Mouse (Mus musculus) cortical plate, adult 2 months (tissue): Measurements from ENCODE around the gene Nprl3. TPM values are rescaled to one million over a fixed set of nuclear protein-coding genes. Genes with fewer than 3 reads are reported as not detected.

Experiments used
- H3K27ac ChIP-seq: fragments of 200-500 bp; 2 replicates; pipeline ENCODE4 v1.5.1; 2012; ENCODE audit warnings: low read length, control low read depth, inconsistent platforms; ENCODE audit not compliant: insufficient read depth
- H3K4me1 ChIP-seq: fragments of 200-500 bp; 2 replicates; pipeline ENCODE4 v1.6.1; 2011; ENCODE audit warnings: low read length; ENCODE audit not compliant: control insufficient read depth, insufficient read depth
- H3K4me3 ChIP-seq: fragments of 200-500 bp; 2 replicates; pipeline ENCODE4 v1.5.1; 2011; ENCODE audit warnings: mild to moderate bottlenecking, low read length, control low read depth; ENCODE audit not compliant: insufficient read depth
- CTCF ChIP-seq: fragments of 200-500 bp; IDR thresholded peaks from 2 replicates; pipeline ENCODE4 v1.5.1; 2011; ENCODE audit warnings: mild to moderate bottlenecking, control low read depth, low read length; ENCODE audit not compliant: insufficient read depth; ENCODE audit errors: extremely low read depth
- POLR2A ChIP-seq: fragments of 200-500 bp; IDR thresholded peaks from 2 replicates; pipeline ENCODE4 v1.6.1; 2011; ENCODE audit warnings: mild to moderate bottlenecking, low read length, control low read depth; ENCODE audit not compliant: insufficient read depth; ENCODE audit errors: extremely low read depth
- polyA plus RNA-seq: library from polyadenylated mRNA; depleted of rRNA; stranded (reverse); fragments of >200 nt; gene quantifications from 2 replicates; pipeline ENCODE4 v1.2.3, GENCODE M21; 2012

The Nprl3 gene
- polyA plus RNA-seq, 1 experiment = 78.7 TPM

- H3K27ac ChIP-seq = no peak overlapping the region
- H3K4me3 ChIP-seq = no peak overlapping the region
- TF ChIP-seq CTCF (no peak), POLR2A (no peak)
- no peaks in the 10 kb centered on the region for H3K4me1 ChIP-seq
These were observed 73.4 kb downstream of the Nprl3 start for GRCm38 (mm10) chr11:32194086-32194485.

- no peaks in the 10 kb centered on the region for H3K4me1 ChIP-seq
- H3K4me3 ChIP-seq = no peak overlapping the region
- TF ChIP-seq POLR2A = no peak
- no peak for TF ChIP-seq CTCF
- H3K27ac ChIP-seq = no peak overlapping the region
These were observed 74.4 kb downstream of the Nprl3 start for GRCm38 (mm10) chr11:32193156-32193555.

GRCm38 (mm10) chr11:32190603-32191110, 76.8 kb downstream of the Nprl3 start:
- TF ChIP-seq POLR2A (no peak), CTCF (no peak)
- Histone ChIP-seq H3K4me1 (no peaks in the 10 kb centered on the region), H3K27ac (no peak overlapping the region), H3K4me3 (no peak overlapping the region)

GRCm38 (mm10) chr11:32190119-32190518, 77.4 kb downstream of the Nprl3 start:
- Histone ChIP-seq H3K27ac (no peak overlapping the region), H3K4me3 (no peak overlapping the region), H3K4me1 (no peaks in the 10 kb centered on the region)
- TF ChIP-seq CTCF (no peak), POLR2A (no peak)

GRCm38 (mm10) chr11:32189434-32189833, 78.1 kb downstream of the Nprl3 start:
- Histone ChIP-seq H3K4me3 (no peak overlapping the region), H3K27ac (no peak overlapping the region), H3K4me1 (no peaks in the 10 kb centered on the region)
- no peak for TF ChIP-seq CTCF
- no peak for TF ChIP-seq POLR2A

GRCm38 (mm10) chr11:32188881-32189280, 78.6 kb downstream of the Nprl3 start:
- H3K27ac ChIP-seq = no peak overlapping the region
- TF ChIP-seq CTCF = no peak
- no peak for TF ChIP-seq POLR2A
- H3K4me1 ChIP-seq = no peaks in the 10 kb centered on the region
- H3K4me3 ChIP-seq = no peak overlapping the region

- Histone ChIP-seq H3K4me3 (no peak overlapping the region), H3K4me1 (no peaks in the 10 kb centered on the region), H3K27ac (no peak overlapping the region)
- TF ChIP-seq CTCF = no peak
- no peak for TF ChIP-seq POLR2A
These were observed 80.3 kb downstream of the Nprl3 start for GRCm38 (mm10) chr11:32187256-32187655.

- H3K4me1 ChIP-seq = 0 out of 2 replicates have a peak, but pooled peaks cover 3% of the 10 kb centered on the region
- TF ChIP-seq POLR2A = no peak
- TF ChIP-seq CTCF = no peak
- H3K27ac ChIP-seq = no peak overlapping the region
- no peak overlapping the region for H3K4me3 ChIP-seq
These were observed 81.5 kb downstream of the Nprl3 start for GRCm38 (mm10) chr11:32186031-32186430.

- Histone ChIP-seq H3K27ac (no peak overlapping the region), H3K4me3 (no peak overlapping the region)
- TF ChIP-seq POLR2A = no peak
- TF ChIP-seq CTCF = no peak
These were observed 83.0 kb downstream of the Nprl3 start for GRCm38 (mm10) chr11:32184469-32184868.

GRCm38 (mm10) chr11:32181973-32182868, 85.3 kb downstream of the Nprl3 start:
- Histone ChIP-seq H3K4me1 (0 out of 2 replicates have a peak, but pooled peaks cover 3% of the 10 kb centered on the region), H3K4me3 (no peak overlapping the region), H3K27ac (no peak overlapping the region)
- TF ChIP-seq POLR2A (no peak), CTCF (peak; percentile 93)

More at GRCm38 (mm10) chr11:32184469-32184868, 83.0 kb downstream of the Nprl3 start:
- 0 out of 2 replicates have a peak, but pooled peaks cover 3% of the 10 kb centered on the region for H3K4me1 ChIP-seq
